Mouse (Mus musculus) embryonic facial prominence, embryonic 10.5 days (tissue): Measurements from ENCODE around the gene Clec16a. TPM values are rescaled to one million over a fixed set of nuclear protein-coding genes. Genes with fewer than 3 reads are reported as not detected.

Source experiments
- DNase-seq: peaks from one replicate; pipeline ENCODE4 v3.0.0-alpha.2; 2017; ENCODE audit warnings: low spot score
- H3K27ac ChIP-seq: fragments of 300-500 bp; sonication (generic); replicated peaks from 2 replicates; pipeline ENCODE4 v1.5.1; 2016; ENCODE audit warnings: mild to moderate bottlenecking
- H3K27me3 ChIP-seq: fragments of 300-500 bp; sonication (generic); replicated peaks from 2 replicates; pipeline ENCODE4 v1.6.1; 2016; ENCODE audit warnings: low read depth, mild to moderate bottlenecking; ENCODE audit not compliant: poor library complexity, severe bottlenecking
- H3K36me3 ChIP-seq: fragments of 300-500 bp; sonication (generic); replicated peaks from 2 replicates; pipeline ENCODE4 v1.6.1; 2016; ENCODE audit warnings: mild to moderate bottlenecking, moderate library complexity
- H3K4me1 ChIP-seq: fragments of 300-500 bp; sonication (generic); 2 replicates; pipeline ENCODE4 v1.6.1; 2016
- H3K4me3 ChIP-seq: fragments of 300-500 bp; sonication (generic); 2 replicates; pipeline ENCODE4 v1.5.1; 2016; ENCODE audit warnings: mild to moderate bottlenecking, moderate library complexity
- H3K9me3 ChIP-seq: fragments of 300-500 bp; sonication (generic); 2 replicates; pipeline ENCODE4 v1.6.1; 2016; ENCODE audit warnings: mild to moderate bottlenecking
- WGBS: fragments of 180-500 bp; shearing (Covaris S2); methylation state at CpG from one replicate; pipeline ENCODE4 v1.1.7; 2016; 5-methylcytosine and 5-hydroxymethylcytosine counted together
- polyA plus RNA-seq: library from polyadenylated mRNA; unstranded; fragments of >200 nt; fragmentation: Nextera tagmentation; extraction: Ambion mirVana; gene quantifications from 2 replicates; pipeline ENCODE4 v1.2.1, GENCODE M21; 2016

Clec16a gene
- polyA plus RNA-seq, 1 experiment from 2014 or later = 30.7 TPM

- no peaks in the 10 kb centered on the region for H3K27me3 ChIP-seq
- DNase-seq = no peak
Observed at GRCm38 (mm10) chr16:10723816-10724647, 178.9 kb downstream of the Clec16a start.

GRCm38 (mm10) chr16:10725156-10725555 lies 180.0 kb downstream of the Clec16a start:
- Histone ChIP-seq H3K4me3 (no peak overlapping the region), H3K27ac (no peak overlapping the region), H3K36me3 (no peaks in the 10 kb centered on the region), H3K9me3 (no peaks in the 10 kb centered on the region), H3K27me3 (no peaks in the 10 kb centered on the region), H3K4me1 (0 out of 2 replicates have a peak, but pooled peaks cover 9% of the 10 kb centered on the region)
- WGBS = 58% methylated on average over 2 of the region's 2 CpGs
- no peak for DNase-seq

More at GRCm38 (mm10) chr16:10723816-10724647, 178.9 kb downstream of the Clec16a start:
- 85% methylated on average over 5 of the region's 5 CpGs for WGBS
- Histone ChIP-seq H3K27ac (no peak overlapping the region), H3K4me1 (0 out of 2 replicates have a peak, but pooled peaks cover 9% of the 10 kb centered on the region), H3K9me3 (no peaks in the 10 kb centered on the region), H3K36me3 (no peaks in the 10 kb centered on the region), H3K4me3 (no peak overlapping the region)

GRCm38 (mm10) chr16:10727630-10728029 lies 182.5 kb downstream of the Clec16a start:
- DNase-seq = no peak
- no peaks in the 10 kb centered on the region for H3K36me3 ChIP-seq
- no peaks in the 10 kb centered on the region for H3K27me3 ChIP-seq
- H3K27ac ChIP-seq = no peak overlapping the region
- H3K9me3 ChIP-seq = no peaks in the 10 kb centered on the region
- 0 out of 2 replicates have a peak, but pooled peaks cover 8% of the 10 kb centered on the region for H3K4me1 ChIP-seq
- no peak overlapping the region for H3K4me3 ChIP-seq
- WGBS = 85% methylated on average over 4 of the region's 4 CpGs

- 79% methylated on average over 3 of the region's 3 CpGs for WGBS
- no peaks in the 10 kb centered on the region for H3K36me3 ChIP-seq
- H3K4me3 ChIP-seq = no peak overlapping the region
- no peak for DNase-seq
- H3K27ac ChIP-seq = no peak overlapping the region
- no peaks in the 10 kb centered on the region for H3K4me1 ChIP-seq
- H3K27me3 ChIP-seq = no peaks in the 10 kb centered on the region
- H3K9me3 ChIP-seq = no peaks in the 10 kb centered on the region
Observed at GRCm38 (mm10) chr16:10728886-10729285, 183.7 kb downstream of the Clec16a start.

- 85% methylated on average over 4 of the region's 4 CpGs for WGBS
- Histone ChIP-seq H3K4me1 (no peaks in the 10 kb centered on the region), H3K4me3 (no peak overlapping the region), H3K27ac (0 out of 2 replicates have a peak overlapping the region, but pooled peaks have one; percentile 5), H3K36me3 (no peaks in the 10 kb centered on the region), H3K27me3 (no peaks in the 10 kb centered on the region), H3K9me3 (no peaks in the 10 kb centered on the region)
- no peak for DNase-seq
Observed at GRCm38 (mm10) chr16:10730941-10731340, 185.8 kb downstream of the Clec16a start.

DNA sequence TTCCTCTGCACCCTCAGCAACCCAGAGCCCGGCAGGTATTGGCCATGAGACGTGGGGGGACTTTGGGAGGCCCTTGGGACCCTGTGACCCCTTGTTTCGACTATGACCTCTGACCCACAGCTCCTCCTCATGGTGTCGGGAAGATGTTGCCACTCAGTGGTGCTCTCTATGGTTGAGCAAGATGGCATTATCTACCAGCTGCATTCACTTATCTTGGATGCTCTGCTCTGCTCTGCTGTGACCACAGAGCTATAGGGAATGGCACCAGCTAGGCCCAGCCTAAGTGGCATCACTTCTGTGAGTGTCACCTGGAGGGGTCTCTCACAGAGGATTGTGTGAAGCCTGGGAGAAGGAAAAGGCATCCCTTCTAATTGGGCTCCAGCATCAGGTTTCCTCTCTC lies 186.6 kb downstream of the Clec16a start:
- H3K4me3 ChIP-seq = no peak overlapping the region
- H3K9me3 ChIP-seq = no peaks in the 10 kb centered on the region
- no peak for DNase-seq
- H3K27me3 ChIP-seq = no peaks in the 10 kb centered on the region
- H3K36me3 ChIP-seq = no peaks in the 10 kb centered on the region
- WGBS = 70% methylated on average over 4 of the region's 4 CpGs
- H3K27ac ChIP-seq = no peak overlapping the region
- H3K4me1 ChIP-seq = 0 out of 2 replicates have a peak, but pooled peaks cover 3% of the 10 kb centered on the region

DNA sequence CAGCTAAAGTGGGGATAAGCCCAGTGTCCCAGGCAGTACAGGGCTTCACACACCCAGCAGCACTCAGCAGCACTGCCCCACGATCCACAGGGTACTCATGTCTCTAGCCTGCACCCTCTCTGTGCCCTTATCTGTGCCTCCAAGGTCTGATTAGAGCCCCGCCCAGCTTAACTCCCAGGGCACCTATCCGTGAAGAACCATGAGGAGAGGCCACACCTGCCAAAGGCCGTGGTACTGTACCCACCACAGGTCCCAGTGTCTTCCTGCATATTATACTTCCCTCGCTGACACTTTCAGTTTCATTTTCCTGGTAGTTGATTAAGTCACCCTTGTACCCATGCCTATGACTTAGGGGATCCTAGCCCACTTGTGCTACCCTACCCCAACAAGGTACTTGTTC lies 187.3 kb downstream of the Clec16a start:
- no peaks in the 10 kb centered on the region for H3K27me3 ChIP-seq
- DNase-seq = no peak
- H3K4me1 ChIP-seq = peaks cover 8% of the 10 kb centered on the region
- H3K9me3 ChIP-seq = no peaks in the 10 kb centered on the region
- no peaks in the 10 kb centered on the region for H3K36me3 ChIP-seq
- WGBS = 84% methylated on average over 5 of the region's 5 CpGs
- H3K27ac ChIP-seq = no peak overlapping the region
- H3K4me3 ChIP-seq = no peak overlapping the region

DNA sequence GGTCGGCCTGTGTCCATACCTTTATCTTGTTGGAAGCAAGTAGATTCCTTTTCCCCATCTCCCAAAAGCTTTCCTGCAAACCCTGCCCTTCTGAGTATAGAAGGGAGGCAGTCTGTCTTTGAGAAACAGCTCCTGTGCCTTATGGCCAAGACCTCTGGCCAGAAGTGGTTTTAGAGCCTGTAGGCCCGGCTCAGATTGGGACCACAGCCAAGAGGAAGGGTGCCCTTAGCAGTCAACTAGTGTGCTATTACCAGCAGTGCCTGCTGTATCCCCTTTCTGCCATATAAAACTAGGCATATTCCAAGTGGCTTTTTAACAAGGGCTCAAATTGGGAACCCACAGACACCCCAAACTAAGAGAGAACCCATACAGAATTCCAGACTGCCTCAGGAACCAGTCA lies 190.6 kb downstream of the Clec16a start:
- H3K27me3 ChIP-seq = no peaks in the 10 kb centered on the region
- H3K36me3 ChIP-seq = no peaks in the 10 kb centered on the region
- peaks cover 34% of the 10 kb centered on the region for H3K4me1 ChIP-seq
- H3K4me3 ChIP-seq = no peak overlapping the region
- 93% methylated on average over 2 of the region's 2 CpGs for WGBS
- no peak for DNase-seq
- no peaks in the 10 kb centered on the region for H3K9me3 ChIP-seq
- no peak overlapping the region for H3K27ac ChIP-seq

DNA sequence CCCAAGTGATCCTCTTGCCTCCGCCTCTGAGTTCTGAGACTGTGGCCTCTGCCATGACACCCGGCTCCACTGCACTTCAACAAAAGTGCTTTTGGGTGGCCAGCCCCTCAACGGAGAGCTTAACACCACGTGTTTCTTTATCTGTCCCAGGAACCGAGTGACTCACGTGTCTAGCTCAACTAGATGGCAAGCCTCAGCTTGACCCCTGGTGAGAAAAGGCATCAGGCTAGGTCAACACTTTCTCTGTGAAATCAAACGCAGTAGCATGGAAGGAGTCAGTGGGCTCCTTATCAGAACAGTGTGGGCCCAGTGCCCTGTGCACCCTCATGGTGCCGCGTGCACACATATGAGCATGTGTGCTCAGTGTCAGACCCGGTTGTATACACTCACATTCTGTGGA lies 191.2 kb downstream of the Clec16a start:
- Histone ChIP-seq H3K36me3 (no peaks in the 10 kb centered on the region), H3K27me3 (no peaks in the 10 kb centered on the region), H3K27ac (no peak overlapping the region), H3K4me3 (no peak overlapping the region), H3K4me1 (peaks cover 34% of the 10 kb centered on the region), H3K9me3 (no peaks in the 10 kb centered on the region)
- DNase-seq = no peak
- 74% methylated on average over 10 of the region's 10 CpGs for WGBS

DNA sequence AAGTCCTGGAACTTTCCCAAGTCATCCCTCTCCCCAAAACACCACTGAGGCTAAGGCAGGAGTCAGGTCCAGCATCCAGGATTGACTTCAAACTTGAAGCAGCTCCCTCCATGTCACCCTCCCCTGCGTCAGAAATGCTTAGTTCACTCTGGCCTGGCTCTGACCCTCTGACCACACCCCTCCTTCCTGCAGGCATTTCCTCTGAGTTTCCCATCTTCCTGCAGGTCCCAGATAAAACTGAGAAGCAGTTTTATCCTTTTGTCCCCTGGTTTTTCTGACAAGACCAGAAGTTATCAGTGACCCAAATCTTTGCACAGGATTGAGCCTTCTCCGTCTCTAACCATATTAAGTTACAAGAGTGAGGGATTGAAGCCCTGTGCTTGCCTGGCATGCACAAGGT lies 192.4 kb downstream of the Clec16a start:
- 28% methylated on average over 2 of the region's 2 CpGs for WGBS
- H3K27ac ChIP-seq = peak overlapping the region; percentile 69

GRCm38 (mm10) chr16:10738866-10739265 lies 193.7 kb downstream of the Clec16a start:
- WGBS = 91% methylated on average over 3 of the region's 3 CpGs
- no peak for DNase-seq
- Histone ChIP-seq H3K4me1 (peaks cover 48% of the 10 kb centered on the region), H3K36me3 (no peaks in the 10 kb centered on the region), H3K27me3 (no peaks in the 10 kb centered on the region), H3K9me3 (no peaks in the 10 kb centered on the region), H3K27ac (peak overlapping the region; percentile 69), H3K4me3 (no peak overlapping the region)

More for the DNA sequence above, 192.4 kb downstream of the Clec16a start:
- Histone ChIP-seq H3K9me3 (no peaks in the 10 kb centered on the region), H3K4me1 (peaks cover 39% of the 10 kb centered on the region), H3K27me3 (no peaks in the 10 kb centered on the region), H3K36me3 (no peaks in the 10 kb centered on the region), H3K4me3 (no peak overlapping the region)
- DNase-seq = no peak

DNA sequence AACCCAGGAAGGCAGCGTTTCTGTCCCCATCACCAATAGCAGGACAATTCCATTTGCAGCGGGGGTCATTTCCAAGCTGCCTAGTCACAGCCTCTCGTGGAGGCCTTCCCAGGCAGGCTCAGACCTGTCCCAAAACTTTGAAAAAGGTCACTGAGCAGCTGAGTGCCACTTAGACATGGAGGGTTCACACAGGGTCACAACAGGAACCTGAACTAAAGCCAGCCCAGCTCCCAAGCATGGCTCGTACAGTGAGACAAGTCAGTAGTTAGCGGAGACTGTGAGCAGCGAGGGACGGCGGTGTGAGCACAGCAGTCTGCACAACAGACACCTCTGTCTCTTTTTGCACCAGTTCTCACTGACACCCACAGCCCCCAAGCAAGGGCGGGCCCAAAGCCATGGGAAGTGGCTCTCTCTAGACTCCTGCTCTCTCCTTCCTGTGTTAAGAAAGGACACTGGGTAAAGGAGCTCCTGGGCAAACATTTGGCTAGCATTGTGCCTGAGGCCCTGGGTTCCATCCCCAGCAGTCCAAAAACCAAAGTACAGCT lies 194.8 kb downstream of the Clec16a start:
- peaks cover 53% of the 10 kb centered on the region for H3K4me1 ChIP-seq
- no peaks in the 10 kb centered on the region for H3K36me3 ChIP-seq
- DNase-seq = no peak
- H3K27ac ChIP-seq = peak overlapping the region; percentile 57; the same call in 1 of the 2 replicates
- H3K27me3 ChIP-seq = no peaks in the 10 kb centered on the region
- 62% methylated on average over 9 of the region's 9 CpGs for WGBS
- no peaks in the 10 kb centered on the region for H3K9me3 ChIP-seq
- no peak overlapping the region for H3K4me3 ChIP-seq

- no peaks in the 10 kb centered on the region for H3K36me3 ChIP-seq
- no peak overlapping the region for H3K27ac ChIP-seq
- no peak for DNase-seq
- no peaks in the 10 kb centered on the region for H3K27me3 ChIP-seq
- H3K9me3 ChIP-seq = no peaks in the 10 kb centered on the region
- WGBS = 88% methylated on average over 2 of the region's 2 CpGs
- peaks cover 53% of the 10 kb centered on the region for H3K4me1 ChIP-seq
- H3K4me3 ChIP-seq = no peak overlapping the region
Observed at GRCm38 (mm10) chr16:10741082-10741481, 195.9 kb downstream of the Clec16a start.
